In genomic region chr9:61377706-61378479, GRCm38 (mm10) we compare ENCODE assay signal across 7 mouse cellular contexts. TPM values are rescaled to one million over a fixed set of nuclear protein-coding genes. Genes with fewer than 3 reads are reported as not detected.
DNase-seq lines count a peak whose midpoint lies in the region; ATAC-seq and TF ChIP-seq lines count a peak whose summit lies in the region.

No protein-coding gene starts in this region.

- ATAC-seq in inflammation-experienced regulatory T-cells, adult 6 months = peak; percentile 15
- ATAC-seq in megakaryocyte-erythroid progenitor cell, adult 5-6 weeks (replicated peaks; ENCODE audit: low FRiP score, low TSS enrichment, poor library complexity, severe bottlenecking) = peak; percentile 45

- TF ChIP-seq POLR2A in brain, embryonic 14.5 days (IDR thresholded peaks at IDR 0.05; ENCODE audit: borderline replicate concordance, extremely low read depth, insufficient read depth, insufficient read length, poor library complexity, severe bottlenecking) = no peak

- DNase-seq in ES-CJ7 (ENCODE audit: low read depth, low spot score) = peak; percentile 86
- DNase-seq in brain, embryonic 14.5 days (ENCODE audit: low read depth) = peak; percentile 88
- no peak for DNase-seq in frontal cortex, postnatal 25 days (ENCODE audit: low spot score in 2 of 2)
- no peak for DNase-seq in gastrocnemius, adult 18-20 months (ENCODE audit: low spot score)
- no peak for DNase-seq in spleen, postnatal 14 days (ENCODE audit: low spot score in 2 of 2)

- TF ChIP-seq CTCF in brain, embryonic 14.5 days (IDR thresholded peaks at IDR 0.05; ENCODE audit: borderline replicate concordance, extremely low read depth, insufficient read depth, insufficient read length) = no peak

RNA-seq across cellular contexts. Expression of gene Tle3, which starts 5.7 kb away (rescaled TPM):
- polyA plus RNA-seq in brain, embryonic 14.5 days (2012; rRNA removed) = 108 and 121 TPM in 2 replicates
- 10 to 100 TPM; 24.8 to 36.7 (median 29.8) TPM for polyA plus RNA-seq in inflammation-experienced regulatory T-cells, adult 6 months (2017; shearing (Covaris generic))
- 53.3 and 57.0 TPM in 2 replicates for total RNA-seq in megakaryocyte-erythroid progenitor cell, adult 5-6 weeks (2014; fragmentation: Nextera tagmentation)
- total RNA-seq in megakaryocyte-erythroid progenitor cell, adult 5-6 weeks (2017) = 19.1 and 26.7 TPM in 2 replicates
- 1 to 10 TPM; 7.1 TPM for total RNA-seq in gastrocnemius, adult 18-20 months (2021)

Comparison
In these comparisons a context has a peak if more than half of its experiments do, and no peak if none do; other contexts are left out.
1. DNase-seq: peak in ES-CJ7 (single experiment) and brain, embryonic 14.5 days (single experiment); none in frontal cortex, postnatal 25 days (0 of 2), gastrocnemius, adult 18-20 months (single experiment) and spleen, postnatal 14 days (0 of 2).